In the genomic region with DNA sequence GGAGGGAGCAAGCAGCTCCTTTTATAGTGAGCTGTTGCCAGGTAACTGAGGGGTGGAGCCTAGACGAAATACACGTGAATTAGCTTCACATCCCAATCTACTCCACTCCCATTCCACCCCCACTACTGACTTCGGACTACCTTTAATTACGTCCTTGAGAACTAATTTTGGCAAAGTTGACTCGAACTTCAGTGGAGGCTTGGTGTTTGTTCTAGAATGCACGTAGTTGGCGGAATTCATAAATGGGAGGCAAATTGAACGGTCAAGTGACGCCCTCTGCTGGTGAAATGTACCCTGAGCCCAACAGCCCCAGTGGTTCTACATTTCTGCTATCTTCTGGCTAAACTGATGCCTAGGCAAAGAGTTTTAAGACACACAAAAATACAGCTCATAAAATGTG, we compare ENCODE assay signal across 8 mouse cellular contexts. TPM values are rescaled to one million over a fixed set of nuclear protein-coding genes. Genes with fewer than 3 reads are reported as not detected.
DNase-seq lines count a peak whose midpoint lies in the region; ATAC-seq and TF ChIP-seq lines count a peak whose summit lies in the region.

No protein-coding gene starts in this region.

- TF ChIP-seq CTCF in brain, embryonic 14.5 days (IDR thresholded peaks at IDR 0.05; ENCODE audit: borderline replicate concordance, extremely low read depth, insufficient read depth, insufficient read length) = peak; percentile 42; the same call in 1 of the 2 replicates

- ATAC-seq in heart, embryonic 11.5 days (replicated peaks; ENCODE audit: insufficient number of reproducible peaks, low FRiP score, low TSS enrichment) = no peak

- no peaks in the 10 kb centered on the region for H3K36me3 ChIP-seq in heart, embryonic 11.5 days (ENCODE audit: control insufficient read depth, insufficient read depth, low read length)

- H3K4me3 ChIP-seq in heart, embryonic 11.5 days (ENCODE audit: low read depth, low read length) = no peak overlapping the region

- peak overlapping the region; percentile 19; the same call in 1 of the 2 replicates for H3K4me2 ChIP-seq in heart, embryonic 11.5 days

- no peak overlapping the region for H3K27ac ChIP-seq in heart, embryonic 11.5 days (ENCODE audit: low read depth, low read length)

- no peak for TF ChIP-seq POLR2A in brain, embryonic 14.5 days (IDR thresholded peaks at IDR 0.05; ENCODE audit: borderline replicate concordance, extremely low read depth, insufficient read depth, insufficient read length, poor library complexity, severe bottlenecking)

- WGBS in heart, embryonic 11.5 days (ENCODE audit: insufficient replicate concordance) = 29% methylated on average over 9 of the region's 9 CpGs

- H3K27me3 ChIP-seq in heart, embryonic 11.5 days (ENCODE audit: control insufficient read depth, insufficient read depth, low read length) = no peaks in the 10 kb centered on the region

- H3K9ac ChIP-seq in heart, embryonic 11.5 days (ENCODE audit: low read depth, low read length) = no peak overlapping the region

- H3K4me1 ChIP-seq in heart, embryonic 11.5 days (ENCODE audit: control insufficient read depth, insufficient read depth, low read length) = no peaks in the 10 kb centered on the region

- intact Hi-C loops in heart, postnatal 14 days (cut with DNase I) = loop anchor here (5.0 to 10.0 kb wide), 3 partner anchors 181 to 678 kb away; no protein-coding TSS in a partner anchor
- intact Hi-C loops in gastrocnemius, postnatal 36 days (cut with DNase I) = loop anchor here (5.0 to 10.0 kb wide), 2 partner anchors 348 to 501 kb away; a partner anchor contains a TSS

- no peaks in the 10 kb centered on the region for H3K9me3 ChIP-seq in heart, embryonic 11.5 days (replicated peaks; ENCODE audit: control insufficient read depth, low read length)

- DNase-seq in heart, postnatal 14 days = no peak
- peak; percentile 28 for DNase-seq in CD4-positive helper T cell, adult 2 months (ENCODE audit: low read depth, low spot score)
- DNase-seq in brain, embryonic 14.5 days (ENCODE audit: low read depth) = peak; percentile 21
- peak; percentile 46 for DNase-seq in kidney, postnatal 10 days
- DNase-seq in neural tube, embryonic 10.5 days (ENCODE audit: extremely low spot score, low spot score) = peak; percentile 31
- no peak for DNase-seq in gastrocnemius, postnatal 36 days
- DNase-seq in right cerebral cortex, postnatal 25 days = no peak

RNA-seq across cellular contexts. Expression of a gene that starts 7.3 kb away (rescaled TPM):
- 51.6 and 52.0 TPM in 2 replicates for polyA plus RNA-seq in heart, embryonic 11.5 days (2014; fragmentation: Nextera tagmentation; extraction: Ambion mirVana)
- 10 to 100 TPM; 18.9 to 23.6 TPM for total RNA-seq in heart, postnatal 14 days (2021)
- polyA plus RNA-seq in brain, embryonic 14.5 days (2012; rRNA removed) = 43.5 and 45.4 TPM in 2 replicates
- total RNA-seq in gastrocnemius, postnatal 36 days (2021) = 10 to 100 TPM; 24.5 to 27.3 TPM

Comparison
In these comparisons a context has a peak if more than half of its experiments do, and no peak if none do; other contexts are left out.
1. DNase-seq: peak in CD4-positive helper T cell, adult 2 months (single experiment), brain, embryonic 14.5 days (single experiment), kidney, postnatal 10 days (single experiment) and neural tube, embryonic 10.5 days (single experiment); none in heart, postnatal 14 days (0 of 2), gastrocnemius, postnatal 36 days (0 of 2) and right cerebral cortex, postnatal 25 days (single experiment).